Mouse (Mus musculus) bone marrow, adult 2 months (tissue): ENCODE data around the gene Cd300lf.

Experiments used
- CTCF ChIP-seq: fragments of 200-500 bp; IDR thresholded peaks from 2 replicates; pipeline ENCODE4 v1.5.1; 2011; ENCODE audit warnings: low read length, control low read depth; ENCODE audit not compliant: control insufficient read depth, insufficient read depth
- POLR2A ChIP-seq: fragments of 200-500 bp; IDR thresholded peaks from 2 replicates; pipeline ENCODE4 v1.6.1; 2011; ENCODE audit warnings: low read depth, mild to moderate bottlenecking, control low read depth, low read length, borderline replicate concordance; ENCODE audit not compliant: control insufficient read depth

DNA sequence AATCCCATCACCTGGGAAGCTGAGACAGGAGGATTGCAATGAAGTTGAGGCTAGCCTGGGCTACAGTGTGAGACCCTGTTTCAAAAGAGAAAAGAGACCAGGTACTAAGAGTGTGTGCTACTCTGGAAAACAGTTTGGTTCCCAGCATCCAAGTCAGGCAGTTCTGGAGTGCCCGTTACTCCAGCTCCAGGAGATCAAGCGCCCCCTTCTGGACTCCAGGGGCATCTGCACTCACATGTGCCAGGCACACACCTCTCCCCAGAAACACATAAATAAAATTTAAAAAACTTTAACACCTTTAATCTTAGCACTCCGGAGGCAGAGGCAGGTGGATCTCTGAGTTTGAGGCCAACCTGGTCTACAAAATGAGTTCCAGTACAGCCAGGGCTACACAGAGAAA lies 52.4 kb downstream of the Cd300lf start:
- TF ChIP-seq CTCF (no peak), POLR2A (no peak)
